Mouse (Mus musculus): ENCODE measurements around the gene Dip2c.

The Dip2c gene

GRCm38 (mm10) chr13:9504118-9504856 is 228.0 kb downstream of the Dip2c start:
- no peak for DNase-seq (ENCODE audit: extremely low spot score, low spot score)

- no peak for DNase-seq (ENCODE audit: extremely low spot score, low spot score)
Observed at GRCm38 (mm10) chr13:9538556-9538955, 262.2 kb downstream of the Dip2c start.

GRCm38 (mm10) chr13:9547698-9548344 is 271.5 kb downstream of the Dip2c start:
- DNase-seq (ENCODE audit: extremely low spot score, low spot score) = no peak

DNA sequence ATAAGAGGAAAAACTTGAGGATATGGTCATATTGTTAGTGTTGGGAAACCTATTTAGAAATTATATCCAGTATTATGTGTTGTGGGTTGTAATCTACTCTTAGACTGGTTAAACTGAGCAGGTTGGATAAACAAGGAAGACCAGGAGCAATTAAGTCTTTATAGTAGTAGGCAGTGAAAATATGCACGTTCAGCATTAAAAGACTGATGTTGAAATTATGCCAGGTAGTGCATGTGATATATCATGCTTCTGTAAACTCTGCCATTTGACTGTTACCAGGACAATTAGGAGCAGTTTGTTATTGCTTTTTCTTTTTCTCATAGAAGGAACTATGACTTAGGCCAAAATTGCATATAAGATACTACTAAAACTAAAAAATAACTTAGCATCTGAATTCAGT is 285.8 kb downstream of the Dip2c start:
- no peak for DNase-seq (ENCODE audit: extremely low spot score, low spot score)

DNA sequence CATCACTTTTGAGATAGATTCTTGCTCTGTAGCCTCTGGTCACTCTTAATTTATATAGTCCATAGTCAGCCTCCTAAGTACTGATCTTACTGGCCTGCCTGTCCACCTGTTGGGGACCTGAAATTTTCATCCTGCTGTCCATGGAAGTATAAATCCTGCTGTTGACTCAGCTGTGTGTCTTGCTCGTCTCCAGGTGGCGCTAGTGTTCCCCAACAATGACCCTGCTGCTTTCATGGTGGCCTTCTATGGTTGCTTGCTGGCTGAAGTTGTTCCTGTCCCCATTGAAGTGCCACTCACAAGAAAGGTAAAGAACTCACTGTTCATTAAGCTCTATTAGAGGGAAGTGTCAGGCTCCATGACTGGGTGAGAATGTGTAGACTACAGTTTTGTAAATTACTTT is 286.6 kb downstream of the Dip2c start:
- peak; percentile 20 for DNase-seq (ENCODE audit: extremely low spot score, low spot score)

DNA sequence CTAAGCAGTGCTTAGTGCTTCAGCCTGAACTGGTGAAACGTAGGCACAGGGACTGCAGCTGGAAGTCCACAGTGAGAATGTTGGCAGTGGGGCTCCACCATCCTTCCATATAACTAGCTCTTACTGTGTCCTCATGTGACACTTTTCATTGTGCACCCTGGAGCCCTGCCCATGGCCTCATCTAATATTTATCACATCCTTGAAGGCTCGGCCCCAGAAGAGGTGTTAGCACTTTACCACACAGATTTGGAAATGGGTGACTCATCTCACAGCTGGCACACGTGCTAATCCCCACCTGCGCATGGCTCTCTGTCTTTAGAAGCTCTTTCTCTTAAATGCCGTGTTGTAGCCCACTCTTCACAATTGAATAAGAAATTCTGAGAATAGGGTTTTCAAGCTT is 292.5 kb downstream of the Dip2c start:
- no peak for DNase-seq (ENCODE audit: extremely low spot score, low spot score)

- DNase-seq (ENCODE audit: extremely low spot score, low spot score) = no peak
Observed at GRCm38 (mm10) chr13:9576686-9577085, 300.4 kb downstream of the Dip2c start.

DNA sequence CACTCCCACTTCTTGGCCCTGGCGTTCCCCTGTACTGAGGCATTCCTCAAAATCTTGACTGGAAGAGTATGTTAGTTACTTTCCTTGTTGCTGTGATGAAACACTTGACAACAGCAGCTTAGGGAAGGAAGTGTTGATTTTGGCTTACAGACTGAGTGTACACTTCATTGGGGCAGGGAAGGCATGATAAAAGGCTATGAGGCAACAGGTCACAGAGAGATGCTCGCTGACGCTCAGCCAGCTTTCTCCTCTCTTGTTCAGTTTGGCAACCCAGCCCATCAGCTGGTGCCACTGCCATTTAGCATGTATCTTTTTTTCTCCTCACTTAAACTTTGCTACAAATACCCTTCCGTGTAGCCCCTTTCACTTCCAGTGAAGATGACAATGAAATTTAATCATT is 302.1 kb downstream of the Dip2c start:
- DNase-seq (ENCODE audit: extremely low spot score, low spot score) = no peak

- no peak for DNase-seq (ENCODE audit: extremely low spot score, low spot score)
Observed at GRCm38 (mm10) chr13:9581821-9582220, 305.5 kb downstream of the Dip2c start.

DNA sequence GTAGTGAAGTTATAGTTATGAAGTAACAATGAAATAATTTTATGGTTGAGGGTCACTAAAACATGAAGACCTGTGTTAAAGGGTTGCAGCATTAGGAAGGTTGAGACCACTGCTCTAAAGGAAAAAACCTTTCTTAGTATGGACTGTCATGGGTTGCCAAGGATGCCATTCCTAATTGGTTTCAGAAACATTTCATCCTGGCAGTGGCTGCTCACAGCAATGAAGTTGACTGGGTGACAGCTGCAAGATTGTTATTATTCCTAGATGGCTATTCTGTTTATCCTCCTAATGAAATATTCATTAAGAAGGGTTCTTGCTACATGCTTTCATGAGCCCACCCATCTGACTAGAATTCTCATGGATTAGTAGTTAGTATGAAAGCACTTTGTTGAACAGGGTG is 307.3 kb downstream of the Dip2c start:
- DNase-seq (ENCODE audit: extremely low spot score, low spot score) = no peak

DNA sequence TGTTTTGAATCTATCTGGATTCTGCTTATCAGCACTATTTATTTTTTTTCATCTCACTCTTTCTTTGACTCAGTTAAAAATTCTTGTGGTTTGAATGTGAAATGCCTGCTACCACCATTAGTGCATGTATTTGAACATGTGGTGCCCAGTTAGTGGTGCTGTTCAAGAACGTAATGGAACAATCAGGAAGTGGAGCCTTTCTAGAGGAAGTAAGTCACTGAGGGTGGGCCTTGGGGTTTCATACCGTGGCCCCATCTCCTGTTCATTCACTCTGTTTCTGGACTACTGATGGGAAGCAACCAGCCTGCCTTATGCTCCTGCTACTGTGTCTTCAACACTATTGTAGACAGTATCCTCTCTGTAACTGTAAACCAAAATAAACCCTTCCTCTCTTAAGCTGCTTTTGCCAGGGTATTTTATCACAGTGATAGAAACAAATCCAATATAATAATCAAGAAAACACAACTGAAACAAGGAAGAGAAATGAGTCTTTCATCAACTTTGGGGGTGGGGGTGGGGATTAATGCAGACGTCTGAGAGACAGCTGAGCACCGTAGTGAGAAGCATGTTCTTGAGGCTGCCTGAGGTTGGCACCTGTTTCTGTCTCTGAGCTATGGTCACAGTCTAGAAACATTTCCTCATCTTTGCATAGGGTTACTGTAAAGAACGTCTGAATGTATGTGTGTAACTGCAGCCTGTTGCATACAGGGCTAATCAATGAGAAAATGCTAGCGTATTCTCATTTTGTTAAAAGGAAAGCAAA is 323.2 kb downstream of the Dip2c start:
- no peak for DNase-seq (ENCODE audit: extremely low spot score, low spot score)

GRCm38 (mm10) chr13:9601350-9601749 is 325.0 kb downstream of the Dip2c start:
- no peak for DNase-seq (ENCODE audit: extremely low spot score, low spot score)

DNA sequence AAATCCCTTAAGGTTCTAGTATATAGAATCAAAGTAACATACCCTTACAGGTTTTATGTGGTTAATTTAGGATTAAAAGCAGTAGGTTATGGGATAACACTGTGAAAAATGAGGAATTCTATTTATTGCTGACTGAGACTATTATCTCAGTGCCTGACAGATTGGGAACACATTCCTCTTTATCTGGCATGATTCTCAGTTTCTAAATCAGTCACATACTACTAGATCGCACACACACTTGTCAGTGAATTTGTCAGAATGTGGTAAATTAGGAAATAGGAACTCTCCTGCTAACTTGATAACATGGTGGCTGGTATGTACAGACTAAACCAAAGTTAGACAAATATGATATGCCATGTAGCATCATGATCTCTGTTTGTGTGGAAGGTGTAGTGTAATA is 334.9 kb downstream of the Dip2c start:
- DNase-seq (ENCODE audit: extremely low spot score, low spot score) = no peak

- DNase-seq (ENCODE audit: extremely low spot score, low spot score) = no peak
Observed at GRCm38 (mm10) chr13:9632684-9633083, 356.4 kb downstream of the Dip2c start.

GRCm38 (mm10) chr13:9635951-9636350 is 359.6 kb downstream of the Dip2c start:
- DNase-seq (ENCODE audit: extremely low spot score, low spot score) = no peak

- no peak for DNase-seq (ENCODE audit: extremely low spot score, low spot score)
Observed at GRCm38 (mm10) chr13:9636505-9636904, 360.2 kb downstream of the Dip2c start.

GRCm38 (mm10) chr13:9637949-9638348 is 361.6 kb downstream of the Dip2c start:
- DNase-seq (ENCODE audit: extremely low spot score, low spot score) = no peak

GRCm38 (mm10) chr13:9648716-9649115 is 372.4 kb downstream of the Dip2c start:
- DNase-seq (ENCODE audit: extremely low spot score, low spot score) = no peak

GRCm38 (mm10) chr13:9649894-9650293 is 373.6 kb downstream of the Dip2c start:
- no peak for DNase-seq (ENCODE audit: extremely low spot score, low spot score)

- no peak for DNase-seq (ENCODE audit: extremely low spot score, low spot score)
Observed at GRCm38 (mm10) chr13:9650580-9650979, 374.3 kb downstream of the Dip2c start.

GRCm38 (mm10) chr13:9653018-9653417 is 376.7 kb downstream of the Dip2c start:
- DNase-seq (ENCODE audit: extremely low spot score, low spot score) = no peak

- no peak for DNase-seq (ENCODE audit: extremely low spot score, low spot score)
Observed at GRCm38 (mm10) chr13:9656613-9657012, 380.3 kb downstream of the Dip2c start.
